Mouse (Mus musculus): ENCODE measurements around the gene Slc17a4. TPM values are rescaled to one million over a fixed set of nuclear protein-coding genes. Genes with fewer than 3 reads are reported as not detected.
A peak's percentile ranks its signal among the peaks of the same experiment; 100 is the strongest.

Slc17a4 gene
- polyA plus RNA-seq (2014; fragmentation: Nextera tagmentation; extraction: Ambion mirVana): not detected in 2 replicates

- Histone ChIP-seq H3K4me1 (replicated peaks; ENCODE audit: control insufficient read depth, insufficient read depth, low read length) (no peaks in the 10 kb centered on the region), H3K36me3 (ENCODE audit: control insufficient read depth, insufficient read depth, low read length) (no peaks in the 10 kb centered on the region), H3K4me2 (replicated peaks; ENCODE audit: low read depth, low read length) (no peak within 1 kb of the TSS), H3K27ac (ENCODE audit: low read depth, low read length) (no peak within 1 kb of the TSS), H3K4me3 (ENCODE audit: low read depth, low read length) (no peak within 1 kb of the TSS), H3K9ac (ENCODE audit: low read depth, low read length) (no peak within 1 kb of the TSS), H3K9me3 (ENCODE audit: control insufficient read depth, low read length) (no peaks in the 10 kb centered on the region), H3K27me3 (ENCODE audit: control insufficient read depth, insufficient read depth, low read length) (no peaks in the 10 kb centered on the region)
- ATAC-seq (ENCODE audit: low FRiP score) (no peak), DNase-seq (ENCODE audit: low spot score) (no peak)
- 79% methylated on average over 9 of the region's 9 CpGs for whole genome bisulfite sequencing
Measured at GRCm38 (mm10) chr13:23914376-23915167, at the start of gene Slc17a4. Slc17a4 (minus strand) TSS chr13:23915009.

- DNase-seq (ENCODE audit: low spot score): no peak
- 29% methylated on average over 2 of the region's 2 CpGs for WGBS
Measured at GRCm38 (mm10) chr13:23959776-23960175, 45.0 kb upstream of the Slc17a4 start.

GRCm38 (mm10) chr13:23950928-23951327, 36.1 kb upstream of the Slc17a4 start:
- H3K4me2 ChIP-seq (replicated peaks; ENCODE audit: low read depth, low read length): no peak overlapping the region
- WGBS: 74% methylated on average over 3 of the region's 3 CpGs
- H3K27me3 ChIP-seq (ENCODE audit: control insufficient read depth, insufficient read depth, low read length): no peaks in the 10 kb centered on the region
- H3K27ac ChIP-seq (ENCODE audit: low read depth, low read length): no peak overlapping the region
- ATAC-seq (ENCODE audit: low FRiP score) (no peak), DNase-seq (ENCODE audit: low spot score) (no peak)
- no peak overlapping the region for H3K9ac ChIP-seq (ENCODE audit: low read depth, low read length)
- H3K9me3 ChIP-seq (ENCODE audit: control insufficient read depth, low read length): no peaks in the 10 kb centered on the region
- H3K36me3 ChIP-seq (ENCODE audit: control insufficient read depth, insufficient read depth, low read length): no peaks in the 10 kb centered on the region
- H3K4me1 ChIP-seq (replicated peaks; ENCODE audit: control insufficient read depth, insufficient read depth, low read length): no peaks in the 10 kb centered on the region
- H3K4me3 ChIP-seq (ENCODE audit: low read depth, low read length): no peak overlapping the region

More at GRCm38 (mm10) chr13:23959776-23960175, 45.0 kb upstream of the Slc17a4 start:
- H3K27me3 ChIP-seq (ENCODE audit: control insufficient read depth, insufficient read depth, low read length): no peaks in the 10 kb centered on the region
- no peak overlapping the region for H3K9ac ChIP-seq (ENCODE audit: low read depth, low read length)
- H3K4me3 ChIP-seq (ENCODE audit: low read depth, low read length): no peak overlapping the region
- no peak overlapping the region for H3K27ac ChIP-seq (ENCODE audit: low read depth, low read length)
- no peaks in the 10 kb centered on the region for H3K4me1 ChIP-seq (replicated peaks; ENCODE audit: control insufficient read depth, insufficient read depth, low read length)
- H3K36me3 ChIP-seq (ENCODE audit: control insufficient read depth, insufficient read depth, low read length): no peaks in the 10 kb centered on the region
- H3K9me3 ChIP-seq (ENCODE audit: control insufficient read depth, low read length): no peaks in the 10 kb centered on the region
- H3K4me2 ChIP-seq (replicated peaks; ENCODE audit: low read depth, low read length): no peak overlapping the region
- ATAC-seq (ENCODE audit: low FRiP score): no peak

- ATAC-seq (ENCODE audit: low FRiP score): peak; percentile 76
- H3K36me3 ChIP-seq (ENCODE audit: control insufficient read depth, insufficient read depth, low read length): no peaks in the 10 kb centered on the region
- H3K27me3 ChIP-seq (ENCODE audit: control insufficient read depth, insufficient read depth, low read length): no peaks in the 10 kb centered on the region
- no peaks in the 10 kb centered on the region for H3K4me1 ChIP-seq (replicated peaks; ENCODE audit: control insufficient read depth, insufficient read depth, low read length)
- no peak overlapping the region for H3K4me2 ChIP-seq (replicated peaks; ENCODE audit: low read depth, low read length)
- H3K9me3 ChIP-seq (ENCODE audit: control insufficient read depth, low read length): no peaks in the 10 kb centered on the region
- WGBS: 50% methylated on average over 14 of the region's 14 CpGs
- H3K4me3 ChIP-seq (ENCODE audit: low read depth, low read length): no peak overlapping the region
- no peak overlapping the region; the same call in 1 of the 2 replicates for H3K27ac ChIP-seq (ENCODE audit: low read depth, low read length)
- H3K9ac ChIP-seq (ENCODE audit: low read depth, low read length): no peak overlapping the region
- DNase-seq (ENCODE audit: low spot score): peak; percentile 60
Measured at GRCm38 (mm10) chr13:23949484-23950246, 34.9 kb upstream of the Slc17a4 start.

- Histone ChIP-seq H3K4me1 (replicated peaks; ENCODE audit: control insufficient read depth, insufficient read depth, low read length) (no peaks in the 10 kb centered on the region), H3K4me2 (replicated peaks; ENCODE audit: low read depth, low read length) (no peak overlapping the region), H3K4me3 (ENCODE audit: low read depth, low read length) (no peak overlapping the region), H3K9me3 (ENCODE audit: control insufficient read depth, low read length) (no peaks in the 10 kb centered on the region), H3K27me3 (ENCODE audit: control insufficient read depth, insufficient read depth, low read length) (no peaks in the 10 kb centered on the region), H3K36me3 (ENCODE audit: control insufficient read depth, insufficient read depth, low read length) (no peaks in the 10 kb centered on the region), H3K9ac (ENCODE audit: low read depth, low read length) (no peak overlapping the region), H3K27ac (ENCODE audit: low read depth, low read length) (no peak overlapping the region)
- ATAC-seq (ENCODE audit: low FRiP score) (no peak), DNase-seq (ENCODE audit: low spot score) (no peak)
- 44% methylated on average over 2 of the region's 2 CpGs for WGBS
Measured at GRCm38 (mm10) chr13:23946254-23946653, 31.4 kb upstream of the Slc17a4 start.

- Histone ChIP-seq H3K9ac (ENCODE audit: low read depth, low read length) (no peak overlapping the region), H3K4me3 (ENCODE audit: low read depth, low read length) (no peak overlapping the region), H3K36me3 (ENCODE audit: control insufficient read depth, insufficient read depth, low read length) (no peaks in the 10 kb centered on the region), H3K4me1 (replicated peaks; ENCODE audit: control insufficient read depth, insufficient read depth, low read length) (no peaks in the 10 kb centered on the region), H3K27me3 (ENCODE audit: control insufficient read depth, insufficient read depth, low read length) (no peaks in the 10 kb centered on the region), H3K27ac (ENCODE audit: low read depth, low read length) (no peak overlapping the region), H3K4me2 (replicated peaks; ENCODE audit: low read depth, low read length) (no peak overlapping the region), H3K9me3 (ENCODE audit: control insufficient read depth, low read length) (no peaks in the 10 kb centered on the region)
- ATAC-seq (ENCODE audit: low FRiP score): no peak
- 55% methylated on average over 2 of the region's 2 CpGs for WGBS
- no peak for DNase-seq (ENCODE audit: low spot score)
Measured at GRCm38 (mm10) chr13:23942861-23943260, 28.1 kb upstream of the Slc17a4 start.

- H3K36me3 ChIP-seq (ENCODE audit: control insufficient read depth, insufficient read depth, low read length): no peaks in the 10 kb centered on the region
- H3K4me3 ChIP-seq (ENCODE audit: low read depth, low read length): no peak overlapping the region
- H3K4me2 ChIP-seq (replicated peaks; ENCODE audit: low read depth, low read length): no peak overlapping the region
- 72% methylated on average over 6 of the region's 6 CpGs for WGBS
- ATAC-seq (ENCODE audit: low FRiP score): no peak
- no peaks in the 10 kb centered on the region for H3K4me1 ChIP-seq (replicated peaks; ENCODE audit: control insufficient read depth, insufficient read depth, low read length)
- no peaks in the 10 kb centered on the region for H3K27me3 ChIP-seq (ENCODE audit: control insufficient read depth, insufficient read depth, low read length)
- H3K9me3 ChIP-seq (ENCODE audit: control insufficient read depth, low read length): no peaks in the 10 kb centered on the region
- DNase-seq (ENCODE audit: low spot score): no peak
- H3K9ac ChIP-seq (ENCODE audit: low read depth, low read length): no peak overlapping the region
- H3K27ac ChIP-seq (ENCODE audit: low read depth, low read length): no peak overlapping the region
Measured at GRCm38 (mm10) chr13:23940291-23940690, 25.5 kb upstream of the Slc17a4 start.

GRCm38 (mm10) chr13:23938699-23939098, 23.9 kb upstream of the Slc17a4 start:
- no peaks in the 10 kb centered on the region for H3K36me3 ChIP-seq (ENCODE audit: control insufficient read depth, insufficient read depth, low read length)
- WGBS: 87% methylated on average over 1 of the region's 1 CpGs
- H3K4me3 ChIP-seq (ENCODE audit: low read depth, low read length): no peak overlapping the region
- H3K9me3 ChIP-seq (ENCODE audit: control insufficient read depth, low read length): no peaks in the 10 kb centered on the region
- ATAC-seq (ENCODE audit: low FRiP score) (no peak), DNase-seq (ENCODE audit: low spot score) (no peak)
- no peak overlapping the region for H3K27ac ChIP-seq (ENCODE audit: low read depth, low read length)
- H3K27me3 ChIP-seq (ENCODE audit: control insufficient read depth, insufficient read depth, low read length): no peaks in the 10 kb centered on the region
- no peak overlapping the region for H3K4me2 ChIP-seq (replicated peaks; ENCODE audit: low read depth, low read length)
- no peaks in the 10 kb centered on the region for H3K4me1 ChIP-seq (replicated peaks; ENCODE audit: control insufficient read depth, insufficient read depth, low read length)
- H3K9ac ChIP-seq (ENCODE audit: low read depth, low read length): no peak overlapping the region

- ATAC-seq (ENCODE audit: low FRiP score) (no peak), DNase-seq (ENCODE audit: low spot score) (no peak)
- Histone ChIP-seq H3K4me3 (ENCODE audit: low read depth, low read length) (no peak within 1 kb of the TSS), H3K9ac (ENCODE audit: low read depth, low read length) (no peak within 1 kb of the TSS), H3K4me2 (replicated peaks; ENCODE audit: low read depth, low read length) (no peak within 1 kb of the TSS), H3K36me3 (ENCODE audit: control insufficient read depth, insufficient read depth, low read length) (no peaks in the 10 kb centered on the region), H3K27me3 (ENCODE audit: control insufficient read depth, insufficient read depth, low read length) (no peaks in the 10 kb centered on the region), H3K27ac (ENCODE audit: low read depth, low read length) (no peak within 1 kb of the TSS), H3K9me3 (ENCODE audit: control insufficient read depth, low read length) (no peaks in the 10 kb centered on the region), H3K4me1 (replicated peaks; ENCODE audit: control insufficient read depth, insufficient read depth, low read length) (no peaks in the 10 kb centered on the region)
- WGBS: 90% methylated on average over 10 of the region's 10 CpGs
Measured at GRCm38 (mm10) chr13:23934211-23934520, 19.4 kb upstream of the Slc17a4 start, which contains the start of gene Hist1h2aa. Hist1h2aa (plus strand) TSS chr13:23934462.

Data from hindbrain, embryonic 11.5 days (tissue).